In genomic region chr10:78591406-78592328, GRCm38 (mm10) we compare ENCODE assay signal across 8 mouse cellular contexts. TPM values are rescaled to one million over a fixed set of nuclear protein-coding genes. Genes with fewer than 3 reads are reported as not detected.
DNase-seq lines count a peak whose midpoint lies in the region; ATAC-seq lines count a peak whose summit lies in the region.

Gene Syde1 (minus strand): TSS chr10:78591964.

- 5% methylated on average over 32 of the region's 54 CpGs for WGBS in hindbrain, embryonic 16.5 days
- 5% methylated on average over 45 of the region's 54 CpGs for WGBS in liver, embryonic 11.5 days

- H3K9me3 ChIP-seq in hindbrain, embryonic 16.5 days (ENCODE audit: control insufficient read depth, low read length): no peaks in the 10 kb centered on the region
- H3K9me3 ChIP-seq in liver, embryonic 11.5 days (ENCODE audit: control insufficient read depth, low read length): no peaks in the 10 kb centered on the region

- H3K27me3 ChIP-seq in hindbrain, embryonic 16.5 days (replicated peaks; ENCODE audit: control insufficient read depth, insufficient read depth, low read length): 0 out of 2 replicates have a peak, but pooled peaks cover 3% of the 10 kb centered on the region
- H3K27me3 ChIP-seq in liver, embryonic 11.5 days (replicated peaks; ENCODE audit: control insufficient read depth, insufficient read depth, low read length): peaks cover 27% of the 10 kb centered on the region

- ATAC-seq in hindbrain, embryonic 16.5 days: peak; percentile 80
- peak; percentile 59 for ATAC-seq in liver, embryonic 11.5 days (replicated peaks; ENCODE audit: low FRiP score)

- intact Hi-C loops in gastrocnemius, postnatal 14 days (cut with DNase I; ENCODE audit: low total_unique reads): no loop called here

- peak; percentile 35 for DNase-seq in MN1 (ENCODE audit: low spot score)
- DNase-seq in brain, adult 2 months (ENCODE audit: low read depth, low spot score): peak; percentile 35
- peak; percentile 54 for DNase-seq in gastrocnemius, postnatal 14 days
- peak; percentile 59 for DNase-seq in liver, embryonic 11.5 days (ENCODE audit: low spot score)
- peak; percentile 57 for DNase-seq in naive thymus-derived CD4-positive, alpha-beta T cell, adult 2 months (ENCODE audit: low read depth)
- DNase-seq in thymus, postnatal 4 days: peak; percentile 90
- DNase-seq in right cerebral cortex, adult 2 months (ENCODE audit: low spot score in 2 of 2): no peak

- peak within 1 kb of the TSS; percentile 74 for H3K9ac ChIP-seq in hindbrain, embryonic 16.5 days (ENCODE audit: low read depth, low read length)
- peak within 1 kb of the TSS; percentile 66 for H3K9ac ChIP-seq in liver, embryonic 11.5 days (ENCODE audit: low read depth, low read length)

- H3K36me3 ChIP-seq in hindbrain, embryonic 16.5 days (ENCODE audit: control insufficient read depth, insufficient read depth, low read length): 0 out of 2 replicates have a peak, but pooled peaks cover 2% of the 10 kb centered on the region
- H3K36me3 ChIP-seq in liver, embryonic 11.5 days (ENCODE audit: control insufficient read depth, insufficient read depth, low read length): peaks cover 6% of the 10 kb centered on the region; the same call in 1 of the 2 replicates

- H3K4me3 ChIP-seq in hindbrain, embryonic 16.5 days (ENCODE audit: low read length): peak within 1 kb of the TSS; percentile 56
- H3K4me3 ChIP-seq in liver, embryonic 11.5 days (ENCODE audit: low read depth, low read length): peak within 1 kb of the TSS; percentile 63

- peak within 1 kb of the TSS; percentile 66 for H3K27ac ChIP-seq in hindbrain, embryonic 16.5 days (ENCODE audit: low read depth, low read length)
- H3K27ac ChIP-seq in liver, embryonic 11.5 days (ENCODE audit: low read depth, low read length): peak within 1 kb of the TSS; percentile 62

- H3K4me1 ChIP-seq in hindbrain, embryonic 16.5 days (ENCODE audit: control insufficient read depth, insufficient read depth, low read depth, low read length): peaks cover 6% of the 10 kb centered on the region
- no peaks in the 10 kb centered on the region for H3K4me1 ChIP-seq in liver, embryonic 11.5 days (replicated peaks; ENCODE audit: control insufficient read depth, insufficient read depth, low read length)

- H3K4me2 ChIP-seq in hindbrain, embryonic 16.5 days (ENCODE audit: low read length): peak within 1 kb of the TSS; percentile 91
- peak within 1 kb of the TSS; percentile 71 for H3K4me2 ChIP-seq in liver, embryonic 11.5 days

RNA-seq across cellular contexts. Expression of gene Syde1, which starts in this region (rescaled TPM):
- 1 to 10 TPM; 6.6 to 7.0 TPM for total RNA-seq in gastrocnemius, postnatal 14 days (2021)
- polyA plus RNA-seq in hindbrain, embryonic 16.5 days (2015; fragmentation: Nextera tagmentation; extraction: Ambion mirVana): 3.4 and 4.2 TPM in 2 replicates
- polyA plus RNA-seq in liver, embryonic 11.5 days (2014; fragmentation: Nextera tagmentation; extraction: Ambion mirVana): 6.6 and 8.2 TPM in 2 replicates

Comparison
In these comparisons a context has a peak if more than half of its experiments do, and no peak if none do; other contexts are left out.
1. DNase-seq: peak in MN1 (single experiment), brain, adult 2 months (single experiment), gastrocnemius, postnatal 14 days (single experiment), liver, embryonic 11.5 days (single experiment), naive thymus-derived CD4-positive, alpha-beta T cell, adult 2 months (single experiment) and thymus, postnatal 4 days (single experiment); none in right cerebral cortex, adult 2 months (0 of 2).